8 mouse cellular contexts compared by ENCODE assay signal in genomic region chr9:122109553-122110225, GRCm38 (mm10). TPM values are rescaled to one million over a fixed set of nuclear protein-coding genes. Genes with fewer than 3 reads are reported as not detected.
DNase-seq lines count a peak whose midpoint lies in the region; ATAC-seq and TF ChIP-seq lines count a peak whose summit lies in the region.
"Had no signal": no experiment of that assay in that cellular context is flagged by ENCODE, and none has a peak within 500 bp of the region (broad histone marks: within the 10 kb centered on the region; RNA-seq: fewer than 3 reads in every experiment).

No protein-coding gene starts in this region.

- no peak overlapping the region for H3K27ac ChIP-seq in liver, embryonic 11.5 days (ENCODE audit: low read depth, low read length)
- H3K27ac ChIP-seq in heart, postnatal 0 days (ENCODE audit: low read depth) = peak overlapping the region; percentile 46
- peak overlapping the region; percentile 28; the same call in 1 of the 2 replicates for H3K27ac ChIP-seq in limb, embryonic 13.5 days
- peak overlapping the region; percentile 71 for H3K27ac ChIP-seq in stomach, embryonic 16.5 days (ENCODE audit: low read length)
- H3K27ac ChIP-seq: neural tube, embryonic 12.5 days had no signal

- ATAC-seq in liver, embryonic 11.5 days (replicated peaks; ENCODE audit: low FRiP score) = no peak
- ATAC-seq in heart, postnatal 0 days (ENCODE audit: insufficient read depth, low read depth) = peak; percentile 64
- no peak for ATAC-seq in limb, embryonic 13.5 days (ENCODE audit: low FRiP score, low read depth)
- ATAC-seq in stomach, embryonic 16.5 days (ENCODE audit: insufficient read depth, low FRiP score) = no peak; the same call in 1 of the 2 replicates

- H3K4me1 ChIP-seq in liver, embryonic 11.5 days (replicated peaks; ENCODE audit: control insufficient read depth, insufficient read depth, low read length) = no peaks in the 10 kb centered on the region
- peaks cover 21% of the 10 kb centered on the region for H3K4me1 ChIP-seq in heart, postnatal 0 days (ENCODE audit: control insufficient read depth, insufficient read depth)
- peaks cover 8% of the 10 kb centered on the region for H3K4me1 ChIP-seq in limb, embryonic 13.5 days
- H3K4me1 ChIP-seq in stomach, embryonic 16.5 days (ENCODE audit: control insufficient read depth, insufficient read depth, low read length) = 0 out of 2 replicates have a peak, but pooled peaks cover 9% of the 10 kb centered on the region
- H3K4me1 ChIP-seq: neural tube, embryonic 12.5 days had no signal

- H3K4me3 ChIP-seq in liver, embryonic 11.5 days (ENCODE audit: low read depth, low read length) = no peak overlapping the region
- H3K4me3 ChIP-seq in heart, postnatal 0 days (ENCODE audit: low read depth, low read length) = no peak overlapping the region
- no peak overlapping the region for H3K4me3 ChIP-seq in limb, embryonic 13.5 days
- H3K4me3 ChIP-seq in stomach, embryonic 16.5 days (replicated peaks; ENCODE audit: low read length) = no peak overlapping the region
- H3K4me3 ChIP-seq: neural tube, embryonic 12.5 days had no signal

- WGBS in liver, embryonic 11.5 days = 65% methylated on average over 8 of the region's 8 CpGs
- 35% methylated on average over 8 of the region's 8 CpGs for WGBS in heart, postnatal 0 days
- WGBS in limb, embryonic 13.5 days = 61% methylated on average over 8 of the region's 8 CpGs
- 58% methylated on average over 8 of the region's 8 CpGs for WGBS in stomach, embryonic 16.5 days

- DNase-seq in liver, embryonic 11.5 days (ENCODE audit: low spot score) = peak; percentile 25
- no peak for DNase-seq in liver
- DNase-seq in gastrocnemius, adult 18-20 months (ENCODE audit: low spot score) = peak; percentile 85
- no peak for DNase-seq in heart, postnatal 0 days (ENCODE audit: low spot score)
- no peak for DNase-seq in retina, postnatal 1 day

- H3K27me3 ChIP-seq in liver, embryonic 11.5 days (replicated peaks; ENCODE audit: control insufficient read depth, insufficient read depth, low read length) = no peaks in the 10 kb centered on the region
- H3K27me3 ChIP-seq in heart, postnatal 0 days (ENCODE audit: control insufficient read depth, insufficient read depth, low read length) = no peaks in the 10 kb centered on the region
- no peaks in the 10 kb centered on the region for H3K27me3 ChIP-seq in limb, embryonic 13.5 days
- H3K27me3 ChIP-seq in stomach, embryonic 16.5 days (ENCODE audit: control insufficient read depth, insufficient read depth, low read length) = no peaks in the 10 kb centered on the region
- H3K27me3 ChIP-seq: neural tube, embryonic 12.5 days had no signal

- H3K4me2 ChIP-seq in liver, embryonic 11.5 days = no peak overlapping the region
- no peak overlapping the region for H3K4me2 ChIP-seq in heart, postnatal 0 days (ENCODE audit: low read depth, low read length)
- H3K4me2 ChIP-seq in limb, embryonic 13.5 days (replicated peaks) = no peak overlapping the region
- no peak overlapping the region for H3K4me2 ChIP-seq in stomach, embryonic 16.5 days (ENCODE audit: low read depth, low read length)
- H3K4me2 ChIP-seq: neural tube, embryonic 12.5 days had no signal

- no peak overlapping the region for H3K9ac ChIP-seq in liver, embryonic 11.5 days (ENCODE audit: low read depth, low read length)
- H3K9ac ChIP-seq in heart, postnatal 0 days (replicated peaks; ENCODE audit: low read depth, low read length) = no peak overlapping the region
- H3K9ac ChIP-seq in limb, embryonic 13.5 days = no peak overlapping the region
- H3K9ac ChIP-seq in stomach, embryonic 16.5 days (ENCODE audit: low read length) = peak overlapping the region; percentile 34; the same call in 1 of the 2 replicates
- H3K9ac ChIP-seq: neural tube, embryonic 12.5 days had no signal

- no peaks in the 10 kb centered on the region for H3K36me3 ChIP-seq in liver, embryonic 11.5 days (ENCODE audit: control insufficient read depth, insufficient read depth, low read length)
- H3K36me3 ChIP-seq in heart, postnatal 0 days (replicated peaks; ENCODE audit: control insufficient read depth, insufficient read depth, low read length) = no peaks in the 10 kb centered on the region
- no peaks in the 10 kb centered on the region for H3K36me3 ChIP-seq in limb, embryonic 13.5 days
- no peaks in the 10 kb centered on the region for H3K36me3 ChIP-seq in stomach, embryonic 16.5 days (ENCODE audit: control insufficient read depth, insufficient read depth, low read length)
- H3K36me3 ChIP-seq: neural tube, embryonic 12.5 days had no signal

- TF ChIP-seq CTCF in heart, postnatal 0 days (IDR thresholded peaks at IDR 0.05; ENCODE audit: low read depth) = no peak

- no peaks in the 10 kb centered on the region for H3K9me3 ChIP-seq in liver, embryonic 11.5 days (ENCODE audit: control insufficient read depth, low read length)
- no peaks in the 10 kb centered on the region for H3K9me3 ChIP-seq in heart, postnatal 0 days (replicated peaks; ENCODE audit: control insufficient read depth, low read length)
- no peaks in the 10 kb centered on the region for H3K9me3 ChIP-seq in limb, embryonic 13.5 days
- H3K9me3 ChIP-seq in stomach, embryonic 16.5 days (replicated peaks; ENCODE audit: control insufficient read depth, low read length) = no peaks in the 10 kb centered on the region
- H3K9me3 ChIP-seq: neural tube, embryonic 12.5 days had no signal

- peak; percentile 69 for TF ChIP-seq EP300 in heart, postnatal 0 days (IDR thresholded peaks at IDR 0.05; ENCODE audit: low read depth)

RNA-seq across cellular contexts. Expression of gene Snrk, which starts 7.4 kb away (rescaled TPM):
- polyA plus RNA-seq in liver, embryonic 11.5 days (2014; fragmentation: Nextera tagmentation; extraction: Ambion mirVana) = 27.0 and 34.1 TPM in 2 replicates
- 10 to 100 TPM; 45.3 to 58.3 TPM for total RNA-seq in gastrocnemius, adult 18-20 months (2021)
- 60.4 and 61.7 TPM in 2 replicates for total RNA-seq in heart, postnatal 0 days (2014; rRNA removed; ENCODE audit: low replicate concordance)
- polyA plus RNA-seq in heart, postnatal 0 days (2015; fragmentation: Nextera tagmentation; extraction: Ambion mirVana) = 39.5 and 40.3 TPM in 2 replicates
- 48.3 and 56.1 TPM in 2 replicates for polyA plus RNA-seq in limb, embryonic 13.5 days (2015; fragmentation: Nextera tagmentation; extraction: Ambion mirVana)
- 46.7 and 52.9 TPM in 2 replicates for polyA plus RNA-seq in stomach, embryonic 16.5 days (2015; fragmentation: Nextera tagmentation; extraction: Ambion mirVana)

Comparison
In these comparisons a context has a peak if more than half of its experiments do, and no peak if none do; other contexts are left out.
1. DNase-seq: peak in liver, embryonic 11.5 days (single experiment) and gastrocnemius, adult 18-20 months (single experiment); none in liver (single experiment), heart, postnatal 0 days (single experiment) and retina, postnatal 1 day (single experiment).